ENCODE assay signal across 11 mouse cellular contexts in genomic region chr14:79313439-79314175, GRCm38 (mm10). TPM values are rescaled to one million over a fixed set of nuclear protein-coding genes. Genes with fewer than 3 reads are reported as not detected.
DNase-seq lines count a peak whose midpoint lies in the region; ATAC-seq and TF ChIP-seq lines count a peak whose summit lies in the region.
"Had no signal": no experiment of that assay in that cellular context is flagged by ENCODE, and none has a peak within 500 bp of the region (broad histone marks: within the 10 kb centered on the region; RNA-seq: fewer than 3 reads in every experiment).

No protein-coding gene starts in this region.

- no peak overlapping the region for H3K27ac ChIP-seq in hindbrain, embryonic 14.5 days
- H3K27ac ChIP-seq in hindbrain, embryonic 12.5 days = no peak overlapping the region
- no peak overlapping the region for H3K27ac ChIP-seq in CH12.LX (ENCODE audit: insufficient read depth, low read depth)
- peak overlapping the region; percentile 68 for H3K27ac ChIP-seq in embryonic facial prominence, embryonic 13.5 days
- peak overlapping the region; percentile 51; the same call in 1 of the 2 replicates for H3K27ac ChIP-seq in liver, embryonic 12.5 days
- H3K27ac ChIP-seq: stomach, postnatal 0 days had no signal

- dilution Hi-C loops in CH12.LX (cut with MboI; ENCODE audit: extremely low pct_ligation_motif_present, extremely low pct_unique_long_range_greater_than_20kb, low sequenced_read_pairs) = no loop called here

- no peak for TF ChIP-seq POLR2A in CH12.LX (IDR thresholded peaks at IDR 0.05; ENCODE audit: low read depth, low read length)

- WGBS in hindbrain, embryonic 14.5 days = 57% methylated on average over 8 of the region's 8 CpGs
- 69% methylated on average over 8 of the region's 8 CpGs for WGBS in hindbrain, embryonic 12.5 days
- WGBS in embryonic facial prominence, embryonic 13.5 days = 47% methylated on average over 8 of the region's 8 CpGs
- 43% methylated on average over 8 of the region's 8 CpGs for WGBS in liver, embryonic 12.5 days (ENCODE audit: insufficient replicate concordance)

- TF ChIP-seq RAD21 in CH12.LX (IDR thresholded peaks at IDR 0.05; ENCODE audit: low read depth, low read length) = no peak

- no peak overlapping the region for H3K9ac ChIP-seq in hindbrain, embryonic 14.5 days
- no peak overlapping the region for H3K9ac ChIP-seq in hindbrain, embryonic 12.5 days
- H3K9ac ChIP-seq in CH12.LX (ENCODE audit: insufficient read depth, low read depth) = no peak overlapping the region
- H3K9ac ChIP-seq in embryonic facial prominence, embryonic 13.5 days = no peak overlapping the region
- H3K9ac ChIP-seq in liver, embryonic 12.5 days = 0 out of 2 replicates have a peak overlapping the region, but pooled peaks have one; percentile 1

- H3K79me2 ChIP-seq in CH12.LX (replicated peaks; ENCODE audit: control insufficient read depth, extremely low read depth, insufficient read depth, poor library complexity, severe bottlenecking) = no peaks in the 10 kb centered on the region

- no peak overlapping the region for H3K4me2 ChIP-seq in hindbrain, embryonic 14.5 days (replicated peaks)
- no peak overlapping the region for H3K4me2 ChIP-seq in hindbrain, embryonic 12.5 days (replicated peaks)
- no peak overlapping the region for H3K4me2 ChIP-seq in CH12.LX (ENCODE audit: insufficient read depth, low read depth, poor library complexity, severe bottlenecking)
- H3K4me2 ChIP-seq in embryonic facial prominence, embryonic 13.5 days = no peak overlapping the region
- H3K4me2 ChIP-seq in liver, embryonic 12.5 days = 0 out of 2 replicates have a peak overlapping the region, but pooled peaks have one; percentile 8

- no peak overlapping the region for H3K4me3 ChIP-seq in hindbrain, embryonic 14.5 days (replicated peaks; ENCODE audit: low read length)
- no peak overlapping the region for H3K4me3 ChIP-seq in hindbrain, embryonic 12.5 days
- no peak overlapping the region for H3K4me3 ChIP-seq in CH12.LX (replicated peaks in 1 of 3; ENCODE audit: low read depth in 2 of 3, low read length in 2 of 3, poor library complexity in 1 of 3)
- no peak overlapping the region for H3K4me3 ChIP-seq in embryonic facial prominence, embryonic 13.5 days
- no peak overlapping the region for H3K4me3 ChIP-seq in liver, embryonic 12.5 days

- no peak for TF ChIP-seq EP300 in CH12.LX (IDR thresholded peaks at IDR 0.05; ENCODE audit: low read length)

- H3K4me1 ChIP-seq in hindbrain, embryonic 14.5 days (replicated peaks; ENCODE audit: control insufficient read depth, insufficient read depth, low read length) = 0 out of 2 replicates have a peak, but pooled peaks cover under 1% of the 10 kb centered on the region
- 0 out of 2 replicates have a peak, but pooled peaks cover 3% of the 10 kb centered on the region for H3K4me1 ChIP-seq in hindbrain, embryonic 12.5 days
- peaks cover 0 to 5% of the 10 kb centered on the region in 2 experiments; a peak in 2 of 4 replicates for H3K4me1 ChIP-seq in CH12.LX (ENCODE audit: control insufficient read depth in 1 of 2, insufficient read depth in 2 of 2)
- peaks cover 46% of the 10 kb centered on the region for H3K4me1 ChIP-seq in embryonic facial prominence, embryonic 13.5 days
- H3K4me1 ChIP-seq in liver, embryonic 12.5 days = peaks cover 50% of the 10 kb centered on the region

- no peaks in the 10 kb centered on the region for H3K9me3 ChIP-seq in hindbrain, embryonic 14.5 days (ENCODE audit: control insufficient read depth, low read length)
- H3K9me3 ChIP-seq in hindbrain, embryonic 12.5 days (replicated peaks) = no peaks in the 10 kb centered on the region
- H3K9me3 ChIP-seq in CH12.LX (replicated peaks; ENCODE audit: low read length) = no peaks in the 10 kb centered on the region
- H3K9me3 ChIP-seq in embryonic facial prominence, embryonic 13.5 days = no peaks in the 10 kb centered on the region
- no peaks in the 10 kb centered on the region for H3K9me3 ChIP-seq in liver, embryonic 12.5 days (replicated peaks)

- no peaks in the 10 kb centered on the region for H3K27me3 ChIP-seq in hindbrain, embryonic 14.5 days (ENCODE audit: control insufficient read depth, insufficient read depth, low read length)
- no peaks in the 10 kb centered on the region for H3K27me3 ChIP-seq in hindbrain, embryonic 12.5 days
- no peaks in the 10 kb centered on the region for H3K27me3 ChIP-seq in CH12.LX (replicated peaks)
- H3K27me3 ChIP-seq in embryonic facial prominence, embryonic 13.5 days = no peaks in the 10 kb centered on the region
- H3K27me3 ChIP-seq in liver, embryonic 12.5 days (replicated peaks) = no peaks in the 10 kb centered on the region

- ATAC-seq in hindbrain, embryonic 14.5 days (ENCODE audit: low FRiP score) = peak; percentile 40; the same call in 1 of the 2 replicates
- no peak for ATAC-seq in hindbrain, embryonic 12.5 days (ENCODE audit: low FRiP score)
- no peak for ATAC-seq in embryonic facial prominence, embryonic 13.5 days (ENCODE audit: insufficient number of reproducible peaks, insufficient read depth, low FRiP score, low TSS enrichment, low read depth)
- peak; percentile 69; the same call in 1 of the 2 replicates for ATAC-seq in liver, embryonic 12.5 days

- no peak for DNase-seq in hindbrain, embryonic 14.5 days (ENCODE audit: low spot score)
- DNase-seq in CH12.LX (ENCODE audit: extremely low read depth) = no peak
- DNase-seq in urinary bladder, postnatal 36 days (ENCODE audit: low spot score in 2 of 2) = no peak
- DNase-seq in kidney, postnatal 14 days = no peak
- DNase-seq: adrenal gland, postnatal 14 days; cerebellum, adult 11-12 months; kidney, adult 2 months had no signal

- in situ Hi-C loops in CH12.LX (cut with MboI; ENCODE audit: low pct_ligation_motif_present, low pct_unique_long_range_greater_than_20kb, low sequenced_read_pairs) = no loop called here

- TF ChIP-seq CTCF in CH12.LX (conservative IDR thresholded peaks at IDR 0.05 in 1 of 2, IDR thresholded peaks at IDR 0.05 in 1 of 2; ENCODE audit: low read depth in 2 of 2, low read length in 2 of 2) = no peak

- H3K36me3 ChIP-seq in hindbrain, embryonic 14.5 days (replicated peaks; ENCODE audit: control insufficient read depth, insufficient read depth) = no peaks in the 10 kb centered on the region
- H3K36me3 ChIP-seq in hindbrain, embryonic 12.5 days = no peaks in the 10 kb centered on the region
- H3K36me3 ChIP-seq in CH12.LX (replicated peaks in 1 of 2; ENCODE audit: control insufficient read depth in 1 of 2, insufficient read depth in 1 of 2, low read length in 1 of 2) = no peaks in the 10 kb centered on the region
- no peaks in the 10 kb centered on the region for H3K36me3 ChIP-seq in embryonic facial prominence, embryonic 13.5 days
- no peaks in the 10 kb centered on the region for H3K36me3 ChIP-seq in liver, embryonic 12.5 days

TF ChIP-seq in CH12.LX, 34 proteins besides CTCF, POLR2A, EP300 and RAD21:
- TF ChIP-seq ZNF384 (IDR thresholded peaks at IDR 0.05; ENCODE audit: low read depth, low read length) (peak; percentile 65), POLR2AphosphoS2 (IDR thresholded peaks at IDR 0.05; ENCODE audit: low read depth, low read length) (no peak), MAX (IDR thresholded peaks at IDR 0.05; ENCODE audit: low read length) (no peak), SIN3A (IDR thresholded peaks at IDR 0.05; ENCODE audit: low read length) (no peak), MAFK (IDR thresholded peaks at IDR 0.05; ENCODE audit: insufficient replicate concordance, low read length) (no peak)

RNA-seq across cellular contexts. Expression of gene Rgcc, which starts 12.2 kb away (rescaled TPM):
- 36.4 and 40.4 TPM in 2 replicates for polyA plus RNA-seq in hindbrain, embryonic 14.5 days (2014; fragmentation: Nextera tagmentation; extraction: Ambion mirVana)
- 32.4 and 41.0 TPM in 2 replicates for polyA plus RNA-seq in hindbrain, embryonic 12.5 days (2016; fragmentation: Nextera tagmentation; extraction: Ambion mirVana)
- total RNA-seq in CH12.LX (2012; rRNA removed) = 1.6 and 2.2 TPM in 2 replicates
- total RNA-seq in CH12.LX (2014; rRNA removed) = 3.3 and 5.2 TPM in 2 replicates
- 1.2 and 2.3 TPM in 2 replicates for polyA plus RNA-seq in CH12.LX (2012; ENCODE audit: insufficient read length, low read depth)
- polyA plus RNA-seq in embryonic facial prominence, embryonic 13.5 days (2015; fragmentation: Nextera tagmentation; extraction: Ambion mirVana) = 46.1 and 52.6 TPM in 2 replicates
- 302 and 307 TPM in 2 replicates for polyA plus RNA-seq in liver, embryonic 12.5 days (2016; fragmentation: Nextera tagmentation; extraction: Ambion mirVana)

Comparison
In these comparisons a context has a peak if more than half of its experiments do, and no peak if none do; other contexts are left out.
1. ATAC-seq: peak in hindbrain, embryonic 14.5 days (single experiment) and liver, embryonic 12.5 days (single experiment); none in hindbrain, embryonic 12.5 days (single experiment) and embryonic facial prominence, embryonic 13.5 days (single experiment).
2. H3K27ac ChIP-seq: peak in embryonic facial prominence, embryonic 13.5 days (single experiment) and liver, embryonic 12.5 days (single experiment); none in hindbrain, embryonic 14.5 days (single experiment), hindbrain, embryonic 12.5 days (single experiment) and CH12.LX (single experiment).
3. RNA of gene Rgcc, which starts 12.2 kb away (polyA plus RNA-seq): 302 to 307 TPM in liver, embryonic 12.5 days, 46.1 to 52.6 TPM in embryonic facial prominence, embryonic 13.5 days, 32.4 to 41.0 TPM in hindbrain, embryonic 12.5 days and 36.4 to 40.4 TPM in hindbrain, embryonic 14.5 days; 1.2 to 2.3 TPM in CH12.LX; every median in the first group is over 10 times any median in the second.